Mouse (Mus musculus): Measurements from ENCODE around the gene Trim15. TPM values are rescaled to one million over a fixed set of nuclear protein-coding genes. Genes with fewer than 3 reads are reported as not detected.
"Not testable (repeated sequence)": the region's sequence is repeated elsewhere in the genome, so short reads cannot be mapped to it uniquely, and the experiment has no call there.

Trim15 gene
- not detected in 2 replicates for polyA plus RNA-seq (2012; ENCODE audit: insufficient read depth, insufficient read length, missing spikeins)

GRCm38 (mm10) chr17:36866719-36867527 lies at the start of gene Trim15:
Trim15 (minus strand) TSS chr17:36867210.
- no peaks in the 10 kb centered on the region for H3K4me1 ChIP-seq (ENCODE audit: control insufficient read depth, insufficient read depth, insufficient read length, low read length)
- H3K27ac ChIP-seq (replicated peaks; ENCODE audit: low read depth, low read length): no peak within 1 kb of the TSS
- no peak within 1 kb of the TSS for H3K4me3 ChIP-seq (ENCODE audit: insufficient read depth, low read depth, low read length)

- H3K4me3 ChIP-seq (ENCODE audit: insufficient read depth, low read depth, low read length): no peak overlapping the region
- H3K4me1 ChIP-seq (ENCODE audit: control insufficient read depth, insufficient read depth, insufficient read length, low read length): no peaks in the 10 kb centered on the region
- H3K27ac ChIP-seq (replicated peaks; ENCODE audit: low read depth, low read length): no peak overlapping the region
Measured at GRCm38 (mm10) chr17:36915076-36915475, 48.1 kb upstream of the Trim15 start.

- Histone ChIP-seq H3K27ac (replicated peaks; ENCODE audit: low read depth, low read length) (no peak overlapping the region), H3K4me3 (ENCODE audit: insufficient read depth, low read depth, low read length) (no peak overlapping the region), H3K4me1 (ENCODE audit: control insufficient read depth, insufficient read depth, insufficient read length, low read length) (no peaks in the 10 kb centered on the region)
Measured at GRCm38 (mm10) chr17:36914108-36914507, 47.1 kb upstream of the Trim15 start.

DNA sequence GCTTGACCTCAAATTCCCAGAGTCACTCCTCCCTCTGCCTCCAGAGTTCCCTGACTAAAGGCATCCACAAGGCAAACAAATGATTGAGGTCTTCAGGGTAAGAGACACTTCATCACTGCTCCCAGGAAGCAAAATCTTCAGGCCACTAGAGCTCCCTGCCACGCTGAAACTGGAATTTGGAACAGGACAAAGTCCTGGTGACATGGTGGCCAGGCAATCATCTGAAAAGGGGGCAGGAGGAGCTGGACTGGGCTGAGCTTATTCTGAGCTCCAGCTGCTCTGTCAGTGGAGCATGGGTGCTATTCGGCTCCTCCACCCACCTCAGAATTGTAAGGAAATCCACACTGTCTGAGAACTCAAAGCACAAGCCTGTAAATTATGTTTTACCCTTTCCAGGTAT lies 45.0 kb upstream of the Trim15 start:
- H3K27ac ChIP-seq (replicated peaks; ENCODE audit: low read depth, low read length): no peak overlapping the region
- no peak overlapping the region for H3K4me3 ChIP-seq (ENCODE audit: insufficient read depth, low read depth, low read length)
- no peaks in the 10 kb centered on the region for H3K4me1 ChIP-seq (ENCODE audit: control insufficient read depth, insufficient read depth, insufficient read length, low read length)

- Histone ChIP-seq H3K4me3 (ENCODE audit: insufficient read depth, low read depth, low read length) (no peak overlapping the region), H3K4me1 (ENCODE audit: control insufficient read depth, insufficient read depth, insufficient read length, low read length) (no peaks in the 10 kb centered on the region), H3K27ac (replicated peaks; ENCODE audit: low read depth, low read length) (no peak overlapping the region)
Measured at GRCm38 (mm10) chr17:36909802-36910201, 42.8 kb upstream of the Trim15 start.

- no peaks in the 10 kb centered on the region for H3K4me1 ChIP-seq (ENCODE audit: control insufficient read depth, insufficient read depth, insufficient read length, low read length)
Measured at GRCm38 (mm10) chr17:36908235-36908634, 41.2 kb upstream of the Trim15 start.

GRCm38 (mm10) chr17:36903651-36904050 lies 36.6 kb upstream of the Trim15 start:
- Histone ChIP-seq H3K4me3 (ENCODE audit: insufficient read depth, low read depth, low read length) (no peak overlapping the region), H3K27ac (replicated peaks; ENCODE audit: low read depth, low read length) (no peak overlapping the region), H3K4me1 (ENCODE audit: control insufficient read depth, insufficient read depth, insufficient read length, low read length) (no peaks in the 10 kb centered on the region)

More at GRCm38 (mm10) chr17:36908235-36908634, 41.2 kb upstream of the Trim15 start:
- no peak overlapping the region for H3K4me3 ChIP-seq (ENCODE audit: insufficient read depth, low read depth, low read length)
- H3K27ac ChIP-seq (replicated peaks; ENCODE audit: low read depth, low read length): no peak overlapping the region

DNA sequence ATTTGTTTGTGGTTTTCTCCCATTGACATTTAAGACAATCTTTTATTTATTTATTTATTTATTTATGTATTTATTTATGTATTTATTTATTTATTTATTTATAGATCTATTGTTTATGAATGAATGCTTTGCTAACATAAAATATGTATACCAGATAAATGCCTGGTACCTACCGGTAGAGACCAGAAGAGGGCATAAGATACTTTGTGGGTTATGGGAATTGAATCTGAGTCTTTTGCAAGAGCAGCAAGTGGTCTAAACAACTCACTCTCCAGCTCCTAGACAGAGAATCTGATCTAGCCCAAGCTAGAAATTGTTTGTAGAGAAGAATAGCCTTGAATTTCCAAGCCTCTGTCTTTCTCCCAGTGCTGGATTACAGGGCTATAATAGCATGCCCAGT lies 33.7 kb upstream of the Trim15 start:
- Histone ChIP-seq H3K4me3 (ENCODE audit: insufficient read depth, low read depth, low read length) (no peak overlapping the region), H3K27ac (replicated peaks; ENCODE audit: low read depth, low read length) (no peak overlapping the region), H3K4me1 (ENCODE audit: control insufficient read depth, insufficient read depth, insufficient read length, low read length) (no peaks in the 10 kb centered on the region)

- H3K4me3 ChIP-seq (ENCODE audit: insufficient read depth, low read depth, low read length): no peak overlapping the region
- H3K4me1 ChIP-seq (ENCODE audit: control insufficient read depth, insufficient read depth, insufficient read length, low read length): no peaks in the 10 kb centered on the region
- H3K27ac ChIP-seq (replicated peaks; ENCODE audit: low read depth, low read length): no peak overlapping the region
Measured at GRCm38 (mm10) chr17:36900001-36900400, 33.0 kb upstream of the Trim15 start.

GRCm38 (mm10) chr17:36899376-36899775 lies 32.4 kb upstream of the Trim15 start:
- Histone ChIP-seq H3K27ac (replicated peaks; ENCODE audit: low read depth, low read length) (no peak overlapping the region), H3K4me3 (ENCODE audit: insufficient read depth, low read depth, low read length) (no peak overlapping the region), H3K4me1 (ENCODE audit: control insufficient read depth, insufficient read depth, insufficient read length, low read length) (no peaks in the 10 kb centered on the region)

GRCm38 (mm10) chr17:36897552-36898205 lies 30.7 kb upstream of the Trim15 start, which contains the start of gene Trim31:
Trim31 (plus strand) TSS chr17:36898118.
- Histone ChIP-seq H3K4me1 (ENCODE audit: control insufficient read depth, insufficient read depth, insufficient read length, low read length) (no peaks in the 10 kb centered on the region), H3K27ac (replicated peaks; ENCODE audit: low read depth, low read length) (no peak within 1 kb of the TSS), H3K4me3 (ENCODE audit: insufficient read depth, low read depth, low read length) (no peak within 1 kb of the TSS)

- no peak overlapping the region for H3K4me3 ChIP-seq (ENCODE audit: insufficient read depth, low read depth, low read length)
- no peaks in the 10 kb centered on the region for H3K4me1 ChIP-seq (ENCODE audit: control insufficient read depth, insufficient read depth, insufficient read length, low read length)
- no peak overlapping the region for H3K27ac ChIP-seq (replicated peaks; ENCODE audit: low read depth, low read length)
Measured at GRCm38 (mm10) chr17:36897065-36897464, 30.1 kb upstream of the Trim15 start.

DNA sequence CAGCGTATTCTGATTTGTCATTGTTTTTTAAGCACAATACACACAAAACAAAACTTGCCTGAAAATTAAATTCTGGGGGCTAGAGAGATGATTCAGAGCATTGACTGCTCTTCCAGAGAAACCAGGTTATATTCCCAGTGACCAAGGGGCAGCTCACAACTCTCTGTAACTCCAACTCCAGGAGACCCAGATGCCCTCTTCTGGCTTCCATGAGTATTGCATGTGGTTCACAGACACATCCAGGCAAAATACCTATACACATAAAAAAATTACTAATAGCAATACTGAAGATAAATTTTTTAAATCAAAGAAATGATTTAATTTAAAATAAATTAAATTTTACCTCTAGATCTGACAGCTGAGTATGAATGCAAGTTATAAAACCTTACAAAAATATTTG lies 29.6 kb upstream of the Trim15 start:
- H3K27ac ChIP-seq (replicated peaks; ENCODE audit: low read depth, low read length): no peak overlapping the region
- no peak overlapping the region for H3K4me3 ChIP-seq (ENCODE audit: insufficient read depth, low read depth, low read length)
- no peaks in the 10 kb centered on the region for H3K4me1 ChIP-seq (ENCODE audit: control insufficient read depth, insufficient read depth, insufficient read length, low read length)

- Histone ChIP-seq H3K4me3 (ENCODE audit: insufficient read depth, low read depth, low read length) (no peak overlapping the region), H3K4me1 (ENCODE audit: control insufficient read depth, insufficient read depth, insufficient read length, low read length) (no peaks in the 10 kb centered on the region), H3K27ac (replicated peaks; ENCODE audit: low read depth, low read length) (no peak overlapping the region)
Measured at GRCm38 (mm10) chr17:36893387-36893786, 26.4 kb upstream of the Trim15 start.

GRCm38 (mm10) chr17:36892362-36892761 lies 25.4 kb upstream of the Trim15 start:
- no peak overlapping the region for H3K27ac ChIP-seq (replicated peaks; ENCODE audit: low read depth, low read length)
- no peaks in the 10 kb centered on the region for H3K4me1 ChIP-seq (ENCODE audit: control insufficient read depth, insufficient read depth, insufficient read length, low read length)
- no peak overlapping the region for H3K4me3 ChIP-seq (ENCODE audit: insufficient read depth, low read depth, low read length)

DNA sequence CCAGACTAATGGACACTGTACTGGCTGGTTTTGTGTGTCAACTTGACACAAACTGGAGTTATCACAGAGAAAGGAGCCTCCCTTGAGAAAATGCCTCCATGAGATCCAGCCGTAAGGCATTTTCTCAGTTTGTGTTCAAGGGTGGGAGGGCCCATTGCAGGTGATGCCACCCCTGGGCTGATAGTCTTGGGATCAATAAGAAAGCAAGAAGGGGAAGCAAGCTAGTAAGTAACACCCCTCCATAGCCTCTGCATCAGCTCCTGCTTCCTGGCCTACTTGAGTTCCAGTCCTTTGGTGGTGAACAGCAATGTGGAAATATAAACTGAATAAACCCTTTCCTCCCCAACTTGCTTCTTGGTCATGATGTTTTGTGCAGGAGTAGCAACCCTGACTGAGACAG lies 24.5 kb upstream of the Trim15 start:
- not testable (repeated sequence) for H3K4me3 ChIP-seq (ENCODE audit: insufficient read depth, low read depth, low read length); H3K4me1 ChIP-seq (ENCODE audit: control insufficient read depth, insufficient read depth, insufficient read length, low read length); H3K27ac ChIP-seq (replicated peaks; ENCODE audit: low read depth, low read length)
